Mouse (Mus musculus) heart, embryonic 14.5 days (tissue): ENCODE measurements around the gene Tbc1d10b. TPM values are rescaled to one million over a fixed set of nuclear protein-coding genes. Genes with fewer than 3 reads are reported as not detected.
A peak's percentile ranks its signal among the peaks of the same experiment; 100 is the strongest.

Experiments
- ATAC-seq: fragments of 200-750 bp; cut with Nextera tagmentation; 2 replicates; pipeline ENCODE4 v1.8.0; 2017; ENCODE audit warnings: low read depth, moderate TSS enrichment; ENCODE audit not compliant: insufficient number of reproducible peaks, insufficient read depth, low FRiP score
- H3K27ac ChIP-seq, 2 experiments: fragments of 200-500 bp in 1 of 2; fragments of 300-500 bp in 1 of 2; sonication (generic) in 1 of 2; replicated peaks in 1 of 2; 2 replicates each; pipeline ENCODE4 v1.5.1; 2012 to 2014; ENCODE audit warnings: low read depth in 2 of 2, low read length in 2 of 2, control low read depth in 1 of 2, mild to moderate bottlenecking in 1 of 2, mixed read lengths in 1 of 2; ENCODE audit not compliant: control insufficient read depth in 1 of 2, insufficient read depth in 1 of 2
- H3K27me3 ChIP-seq: fragments of 300-500 bp; sonication (generic); 2 replicates; pipeline ENCODE4 v1.6.1; 2014; ENCODE audit warnings: mild to moderate bottlenecking, low read length, control low read depth; ENCODE audit not compliant: control insufficient read depth, insufficient read depth
- H3K36me3 ChIP-seq: fragments of 300-500 bp; sonication (generic); 2 replicates; pipeline ENCODE4 v1.6.1; 2014; ENCODE audit warnings: mild to moderate bottlenecking, control low read depth, low read length, mixed read lengths; ENCODE audit not compliant: control insufficient read depth, insufficient read depth
- H3K4me1 ChIP-seq, 2 experiments: fragments of 200-500 bp in 1 of 2; fragments of 300-500 bp in 1 of 2; sonication (generic) in 1 of 2; 2 replicates each; pipeline ENCODE4 v1.6.1; 2012 to 2014; ENCODE audit warnings: low read length in 2 of 2, control low read depth in 1 of 2, mixed read lengths in 1 of 2; ENCODE audit not compliant: control insufficient read depth in 2 of 2, insufficient read depth in 2 of 2
- H3K4me2 ChIP-seq: fragments of 300-500 bp; sonication (generic); 2 replicates; pipeline ENCODE4 v1.6.1; 2014; ENCODE audit warnings: mild to moderate bottlenecking, low read length
- H3K4me3 ChIP-seq, 2 experiments: fragments of 200-500 bp in 1 of 2; fragments of 300-500 bp in 1 of 2; sonication (generic) in 1 of 2; 2 replicates each; pipeline ENCODE4 v1.5.1; 2012 to 2014; ENCODE audit warnings: low read length in 2 of 2, mild to moderate bottlenecking in 2 of 2, control low read depth in 1 of 2, low read depth in 1 of 2, moderate library complexity in 1 of 2; ENCODE audit not compliant: control insufficient read depth in 1 of 2, insufficient read depth in 1 of 2
- H3K9ac ChIP-seq: fragments of 300-500 bp; sonication (generic); 2 replicates; pipeline ENCODE4 v1.6.1; 2014; ENCODE audit warnings: mild to moderate bottlenecking, low read length
- H3K9me3 ChIP-seq: fragments of 300-500 bp; sonication (generic); 2 replicates; pipeline ENCODE4 v1.6.1; 2016; ENCODE audit warnings: low read length, control low read depth; ENCODE audit not compliant: control insufficient read depth
- WGBS: fragments of 180-500 bp; shearing (Covaris S2); extraction: QIAGEN DNeasy Blood & Tissue Kit; methylation state at CpG from one replicate; pipeline ENCODE4 v1.1.7; 2014; 5-methylcytosine and 5-hydroxymethylcytosine counted together
- polyA plus RNA-seq: library from polyadenylated mRNA; unstranded; fragments of >200 nt; fragmentation: Nextera tagmentation; extraction: Ambion mirVana; gene quantifications from 2 replicates; pipeline ENCODE4 v1.2.1, GENCODE M21; 2014

The Tbc1d10b gene
- polyA plus RNA-seq, 1 experiment from 2014 or later: 20.2 TPM

- H3K4me2 ChIP-seq: peak overlapping the region; percentile 71
- no peaks in the 10 kb centered on the region for H3K27me3 ChIP-seq
- ATAC-seq: no peak
- 19% methylated on average over 33 of the region's 33 CpGs for WGBS
- H3K9me3 ChIP-seq: no peaks in the 10 kb centered on the region
- H3K9ac ChIP-seq: peak overlapping the region; percentile 74
- peaks cover 26 to 34% of the 10 kb centered on the region in 2 experiments for H3K4me1 ChIP-seq
- H3K36me3 ChIP-seq: no peaks in the 10 kb centered on the region
- peak overlapping the region in 1 of 2 experiments; percentile 39; a peak in 1 of 4 replicates for H3K27ac ChIP-seq
- H3K4me3 ChIP-seq: peak overlapping the region; percentile 41 to 51
Observed at GRCm38 (mm10) chr7:127214981-127215871, 7.0 kb upstream of the Tbc1d10b start.

DNA sequence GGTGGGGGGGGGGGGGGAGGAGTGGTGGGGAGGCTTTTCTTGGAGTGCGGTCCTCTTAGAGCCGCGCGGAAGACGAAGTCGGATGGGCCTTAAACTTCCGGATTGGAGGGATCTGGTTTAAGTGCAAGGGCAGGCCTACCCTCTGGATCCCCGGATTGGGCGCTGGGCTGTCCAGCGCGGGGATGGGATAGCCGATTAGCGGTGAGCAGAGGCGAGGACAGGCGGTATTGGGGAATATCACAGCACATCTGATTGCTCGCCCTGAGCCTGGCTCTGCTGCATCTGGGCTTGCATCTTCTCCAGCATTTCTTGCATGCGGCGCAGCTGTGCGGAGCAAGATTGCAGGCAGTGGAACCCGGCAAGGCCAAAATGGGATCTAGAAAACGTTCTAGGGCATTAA is 6.3 kb upstream of the Tbc1d10b start:
- Histone ChIP-seq H3K4me3 (peak overlapping the region; percentile 41 to 51), H3K4me2 (peak overlapping the region; percentile 71), H3K36me3 (no peaks in the 10 kb centered on the region), H3K9ac (peak overlapping the region; percentile 74), H3K27ac (peak overlapping the region in 1 of 2 experiments; percentile 39; a peak in 1 of 4 replicates), H3K9me3 (no peaks in the 10 kb centered on the region), H3K4me1 (peaks cover 26 to 36% of the 10 kb centered on the region in 2 experiments), H3K27me3 (no peaks in the 10 kb centered on the region)
- WGBS: 30% methylated on average over 21 of the region's 21 CpGs
- no peak for ATAC-seq

DNA sequence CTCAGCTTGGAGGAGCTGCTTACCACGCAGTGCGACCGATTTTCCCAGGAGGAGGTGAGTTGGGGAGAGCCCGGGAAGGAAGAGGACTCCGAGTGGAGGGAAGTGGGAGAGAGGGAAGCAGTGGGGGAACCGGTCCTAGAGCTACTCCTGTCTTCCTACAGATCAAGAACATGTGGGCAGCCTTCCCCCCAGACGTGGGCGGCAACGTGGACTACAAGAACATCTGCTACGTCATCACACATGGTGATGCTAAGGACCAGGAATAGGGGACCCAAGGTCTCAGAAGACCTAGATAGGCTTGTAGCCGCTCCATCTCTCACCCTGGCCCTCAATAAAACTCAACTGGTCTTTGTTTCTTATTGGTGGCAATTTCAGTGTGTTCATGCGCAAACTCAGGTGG is 5.7 kb upstream of the Tbc1d10b start:
- H3K9ac ChIP-seq: peak overlapping the region; percentile 74; the same call in 1 of the 2 replicates

DNA sequence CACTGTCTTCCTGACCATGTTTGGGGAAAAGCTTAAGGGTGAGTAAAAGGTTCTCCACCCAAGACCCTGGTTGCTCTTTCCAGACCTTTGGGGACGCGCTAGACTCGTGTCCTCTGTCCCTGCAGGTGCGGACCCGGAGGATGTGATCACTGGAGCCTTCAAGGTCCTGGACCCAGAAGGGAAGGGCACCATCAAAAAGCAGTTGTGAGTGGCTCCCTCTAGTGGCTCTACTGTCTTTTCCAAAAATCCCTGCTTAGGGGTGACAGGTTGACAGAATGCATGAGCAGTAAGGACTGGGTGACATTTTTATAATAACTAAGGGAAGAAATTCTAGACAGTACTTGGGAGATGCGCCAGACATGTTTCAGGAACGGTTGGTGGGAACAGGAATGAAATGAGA is 5.2 kb upstream of the Tbc1d10b start:
- no peak overlapping the region for H3K4me3 ChIP-seq
- 51% methylated on average over 7 of the region's 7 CpGs for WGBS
- no peak overlapping the region for H3K9ac ChIP-seq
- no peak overlapping the region for H3K4me2 ChIP-seq
- H3K27me3 ChIP-seq: no peaks in the 10 kb centered on the region
- H3K4me1 ChIP-seq: peaks cover 26 to 38% of the 10 kb centered on the region in 2 experiments
- no peaks in the 10 kb centered on the region for H3K9me3 ChIP-seq
- no peak overlapping the region for H3K27ac ChIP-seq
- no peaks in the 10 kb centered on the region for H3K36me3 ChIP-seq
- ATAC-seq: no peak

More for the DNA sequence above, 5.7 kb upstream of the Tbc1d10b start:
- Histone ChIP-seq H3K27ac (no peak overlapping the region), H3K4me2 (peak overlapping the region; percentile 71), H3K36me3 (no peaks in the 10 kb centered on the region), H3K27me3 (no peaks in the 10 kb centered on the region), H3K4me1 (peaks cover 26 to 38% of the 10 kb centered on the region in 2 experiments), H3K4me3 (no peak overlapping the region), H3K9me3 (no peaks in the 10 kb centered on the region)
- 51% methylated on average over 12 of the region's 12 CpGs for WGBS
- no peak for ATAC-seq

DNA sequence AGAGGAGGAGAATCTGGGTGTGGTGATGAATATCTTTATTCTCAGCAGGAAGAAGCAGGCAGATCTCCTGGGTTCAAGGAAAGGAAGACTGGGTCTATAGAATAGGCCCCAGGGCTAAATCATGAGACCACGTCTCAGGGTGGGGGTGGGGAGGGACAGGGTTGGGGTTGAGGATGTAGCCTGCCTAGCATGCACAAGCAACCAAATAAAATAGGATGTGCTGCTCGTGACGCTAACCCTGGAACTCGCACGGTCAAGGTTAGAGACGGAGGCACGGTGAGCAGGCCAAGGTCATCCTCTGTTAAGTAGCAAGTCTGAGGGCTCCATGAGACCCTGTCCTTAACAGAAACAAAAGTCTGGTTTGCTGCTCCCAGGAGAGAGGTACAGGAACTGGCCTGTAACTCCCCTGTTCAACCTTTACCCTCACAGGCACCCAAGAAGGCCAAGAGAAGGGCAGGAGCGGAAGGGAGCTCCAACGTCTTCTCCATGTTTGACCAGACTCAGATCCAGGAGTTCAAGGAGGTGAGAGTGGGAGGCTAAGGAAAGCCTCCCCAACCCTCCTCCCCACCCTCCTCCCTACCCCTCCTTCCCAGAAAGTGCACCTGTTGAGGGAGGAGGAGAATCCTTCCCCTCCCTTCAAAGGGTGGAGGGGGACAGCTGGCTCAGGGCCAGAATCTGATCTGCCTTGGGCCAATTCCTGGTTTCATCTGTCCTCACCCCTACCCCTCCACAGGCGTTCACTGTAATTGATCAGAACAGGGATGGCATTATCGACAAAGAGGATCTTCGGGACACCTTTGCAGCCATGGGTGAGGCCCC is 4.4 kb upstream of the Tbc1d10b start:
- H3K27ac ChIP-seq: no peak overlapping the region
- H3K4me2 ChIP-seq: no peak overlapping the region
- H3K36me3 ChIP-seq: no peaks in the 10 kb centered on the region
- no peak overlapping the region for H3K9ac ChIP-seq
- H3K4me3 ChIP-seq: no peak overlapping the region
- 85% methylated on average over 12 of the region's 12 CpGs for WGBS
- no peaks in the 10 kb centered on the region for H3K9me3 ChIP-seq
- H3K27me3 ChIP-seq: no peaks in the 10 kb centered on the region
- H3K4me1 ChIP-seq: peaks cover 18 to 34% of the 10 kb centered on the region in 2 experiments
- no peak for ATAC-seq

- H3K9ac ChIP-seq: no peak overlapping the region; the same call in 1 of the 2 replicates
- H3K27me3 ChIP-seq: no peaks in the 10 kb centered on the region
- peaks cover 17 to 35% of the 10 kb centered on the region in 2 experiments for H3K4me1 ChIP-seq
- no peak overlapping the region for H3K27ac ChIP-seq
- ATAC-seq: no peak
- H3K9me3 ChIP-seq: no peaks in the 10 kb centered on the region
- H3K4me2 ChIP-seq: no peak overlapping the region
- no peak overlapping the region for H3K4me3 ChIP-seq
- 46% methylated on average over 5 of the region's 5 CpGs for WGBS
- H3K36me3 ChIP-seq: no peaks in the 10 kb centered on the region
Observed at GRCm38 (mm10) chr7:127211014-127211745, 2.9 kb upstream of the Tbc1d10b start.

DNA sequence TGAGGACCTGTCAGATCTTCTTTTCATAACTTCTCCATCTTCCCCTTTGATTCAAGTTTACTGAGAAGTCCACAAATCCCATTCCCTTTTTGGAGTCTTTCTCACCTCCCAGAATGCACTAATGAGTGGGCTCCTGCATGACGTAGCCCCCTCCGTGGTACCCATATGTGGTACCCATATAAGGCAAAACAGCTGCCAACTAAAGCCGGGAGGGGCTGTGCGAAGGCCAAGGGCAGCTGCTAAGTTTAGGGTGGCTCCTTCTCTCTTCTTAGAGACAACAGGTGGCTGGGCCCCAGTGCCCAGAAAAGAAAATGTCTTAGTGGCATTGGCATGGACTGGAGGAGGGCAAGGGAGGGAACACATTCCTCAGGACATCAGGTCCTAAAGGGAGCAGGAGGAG is 2.0 kb upstream of the Tbc1d10b start:
- no peaks in the 10 kb centered on the region for H3K27me3 ChIP-seq
- ATAC-seq: no peak
- WGBS: 82% methylated on average over 4 of the region's 4 CpGs
- H3K4me2 ChIP-seq: no peak overlapping the region
- no peak overlapping the region for H3K4me3 ChIP-seq
- no peak overlapping the region for H3K9ac ChIP-seq
- H3K9me3 ChIP-seq: no peaks in the 10 kb centered on the region
- H3K27ac ChIP-seq: no peak overlapping the region
- H3K4me1 ChIP-seq: peaks cover 15 to 38% of the 10 kb centered on the region in 2 experiments
- H3K36me3 ChIP-seq: peaks cover 2% of the 10 kb centered on the region; the same call in 1 of the 2 replicates
